Mouse (Mus musculus) hindbrain, embryonic 14.5 days (tissue): ENCODE results near the gene Epdr1. TPM values are rescaled to one million over a fixed set of nuclear protein-coding genes. Genes with fewer than 3 reads are reported as not detected.

ENCODE experiments used
- ATAC-seq: fragments of 200-750 bp; cut with Nextera tagmentation; 2 replicates; pipeline ENCODE4 v1.8.0; 2017; ENCODE audit warnings: moderate number of reproducible peaks, mild to moderate bottlenecking, moderate TSS enrichment, moderate library complexity; ENCODE audit not compliant: low FRiP score
- DNase-seq: peaks from one replicate; pipeline ENCODE4 v3.0.0-alpha.2; 2015; ENCODE audit warnings: low spot score
- H3K27ac ChIP-seq: fragments of 300-500 bp; sonication (generic); 2 replicates; pipeline ENCODE4 v1.5.1; 2014; ENCODE audit warnings: mild to moderate bottlenecking, moderate library complexity
- H3K27me3 ChIP-seq: fragments of 300-500 bp; sonication (generic); 2 replicates; pipeline ENCODE4 v1.6.1; 2014; ENCODE audit warnings: mild to moderate bottlenecking, low read length, mixed read lengths; ENCODE audit not compliant: control insufficient read depth, insufficient read depth
- H3K36me3 ChIP-seq: fragments of 300-500 bp; sonication (generic); replicated peaks from 2 replicates; pipeline ENCODE4 v1.6.1; 2014; ENCODE audit not compliant: control insufficient read depth, insufficient read depth
- H3K4me1 ChIP-seq: fragments of 300-500 bp; sonication (generic); replicated peaks from 2 replicates; pipeline ENCODE4 v1.6.1; 2014; ENCODE audit warnings: antibody characterized with exemption, low read length, mixed read lengths; ENCODE audit not compliant: control insufficient read depth, insufficient read depth
- H3K4me2 ChIP-seq: fragments of 300-500 bp; sonication (generic); replicated peaks from 2 replicates; pipeline ENCODE4 v1.6.1; 2014; ENCODE audit warnings: mild to moderate bottlenecking, moderate library complexity
- H3K4me3 ChIP-seq: fragments of 300-500 bp; sonication (generic); replicated peaks from 2 replicates; pipeline ENCODE4 v1.5.1; 2014; ENCODE audit warnings: mild to moderate bottlenecking, low read length
- H3K9ac ChIP-seq: fragments of 300-500 bp; sonication (generic); 2 replicates; pipeline ENCODE4 v1.6.1; 2014
- H3K9me3 ChIP-seq: fragments of 300-500 bp; sonication (generic); 2 replicates; pipeline ENCODE4 v1.6.1; 2016; ENCODE audit warnings: low read length; ENCODE audit not compliant: control insufficient read depth
- WGBS: fragments of 180-500 bp; shearing (Covaris S2); extraction: QIAGEN DNeasy Blood & Tissue Kit; methylation state at CpG from one replicate; pipeline ENCODE4 v1.1.7; 2014; 5-methylcytosine and 5-hydroxymethylcytosine counted together
- polyA plus RNA-seq: library from polyadenylated mRNA; unstranded; fragments of >200 nt; fragmentation: Nextera tagmentation; extraction: Ambion mirVana; gene quantifications from 2 replicates; pipeline ENCODE4 v1.2.1, GENCODE M21; 2014

Epdr1 gene
- polyA plus RNA-seq: 22.5 and 26.6 TPM in 2 replicates

DNA sequence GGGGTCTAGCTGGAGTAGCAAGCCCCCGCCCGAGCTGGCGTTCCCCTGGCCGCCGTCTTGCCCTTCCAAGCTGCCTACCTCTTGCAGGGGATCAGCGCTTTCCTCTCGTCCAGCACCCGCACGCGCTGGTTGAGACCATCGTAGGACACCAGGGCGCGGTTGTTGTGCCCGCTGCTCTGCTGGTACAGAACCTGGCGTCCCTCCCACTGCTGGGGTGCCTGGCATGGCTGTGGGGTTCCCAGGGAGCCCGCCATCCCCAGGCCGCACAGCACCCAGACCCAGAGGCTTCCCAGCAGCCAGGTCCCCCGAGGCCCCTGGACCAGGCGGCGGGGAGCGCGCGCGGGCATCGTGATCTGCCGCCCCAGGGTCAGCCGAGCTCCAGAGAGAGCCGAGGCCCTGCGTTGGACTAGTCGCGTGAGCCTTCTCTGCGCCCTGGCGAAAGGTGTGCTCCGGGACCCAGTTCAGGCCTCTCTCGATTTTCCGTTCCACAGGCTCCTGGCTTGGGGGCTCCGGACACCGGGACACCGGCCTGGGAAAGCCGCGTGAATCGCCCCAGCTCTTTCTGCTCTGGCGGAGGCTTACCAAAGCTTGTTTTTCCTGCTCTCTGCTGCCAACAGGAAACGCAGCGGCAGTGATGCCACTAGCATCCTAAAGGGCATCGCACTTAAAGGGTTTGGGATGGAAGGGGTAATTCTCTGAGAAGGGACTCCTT is at the start of gene Epdr1:
TSS of gene Epdr1 (minus strand) at position 712 of the 712 bp plus-strand sequence.
- Histone ChIP-seq H3K9me3 (no peaks in the 10 kb centered on the region), H3K36me3 (no peaks in the 10 kb centered on the region), H3K4me3 (peak within 1 kb of the TSS; percentile 89), H3K4me1 (peaks cover 13% of the 10 kb centered on the region; the same call in 1 of the 2 replicates), H3K9ac (peak within 1 kb of the TSS; percentile 96), H3K27me3 (peaks cover 11% of the 10 kb centered on the region), H3K4me2 (peak within 1 kb of the TSS; percentile 95), H3K27ac (peak within 1 kb of the TSS; percentile 87)
- under 1% methylated on average over 46 of the region's 46 CpGs for WGBS
- ATAC-seq: peak; percentile 88
- peak; percentile 76 for DNase-seq

DNA sequence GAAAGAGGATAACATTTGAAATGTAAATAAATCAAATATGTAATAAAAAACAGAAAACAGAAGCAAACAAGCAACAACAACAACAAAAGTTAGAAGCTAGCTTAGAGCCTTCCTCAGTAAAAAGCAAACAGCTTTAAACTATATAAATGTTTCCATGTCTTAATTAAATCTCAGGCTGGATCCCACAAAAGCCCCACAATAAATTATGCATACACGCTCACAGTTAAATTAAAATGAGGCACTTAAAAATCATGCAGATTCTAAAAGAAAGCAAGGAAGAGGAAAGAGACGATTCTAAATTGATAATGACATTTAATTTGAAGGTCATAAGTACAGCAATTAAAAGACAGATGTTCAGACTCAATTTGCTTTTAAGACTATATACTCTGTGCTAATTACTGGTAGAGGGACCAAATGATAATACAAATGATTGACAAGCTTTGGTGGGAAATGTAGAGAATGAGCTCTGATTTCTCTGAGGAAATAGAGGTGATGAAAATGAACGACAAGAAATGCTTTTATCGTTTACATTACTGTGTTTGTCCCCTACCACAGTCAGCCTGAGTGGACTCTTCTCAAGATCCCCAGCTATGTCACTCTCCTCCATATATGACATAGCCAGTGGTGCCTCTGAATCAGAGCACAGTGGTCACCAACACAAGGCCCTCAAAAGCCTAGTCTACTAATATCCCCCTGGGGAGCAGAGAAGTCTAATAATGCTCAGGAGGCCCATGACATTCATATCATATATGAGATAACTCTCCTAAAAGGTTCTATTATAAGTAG is 48.8 kb upstream of the Epdr1 start:
- Histone ChIP-seq H3K27me3 (no peaks in the 10 kb centered on the region), H3K4me3 (no peak overlapping the region), H3K36me3 (no peaks in the 10 kb centered on the region), H3K4me1 (no peaks in the 10 kb centered on the region), H3K9me3 (no peaks in the 10 kb centered on the region), H3K4me2 (no peak overlapping the region), H3K27ac (no peak overlapping the region), H3K9ac (no peak overlapping the region)
- DNase-seq: no peak
- no peak for ATAC-seq
- 65% methylated on average over 4 of the region's 4 CpGs for WGBS

DNA sequence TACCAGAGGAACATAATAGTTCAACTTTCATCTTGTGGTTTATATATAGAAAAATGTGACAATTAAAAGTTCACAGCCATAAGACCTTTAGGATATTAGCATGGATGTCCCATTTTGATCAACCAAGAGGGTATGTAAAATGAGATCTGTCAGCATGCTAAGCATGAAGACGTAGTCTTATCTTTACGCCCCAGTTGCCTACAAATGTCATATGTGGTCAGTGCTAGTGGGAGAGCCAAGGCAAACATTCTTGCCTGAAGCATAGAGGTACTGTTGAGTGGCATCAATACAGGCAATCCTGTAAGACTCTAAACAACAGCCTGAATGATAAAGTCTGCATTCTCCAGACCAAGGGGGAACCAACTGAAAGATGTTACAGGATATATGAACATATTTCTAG is 32.7 kb upstream of the Epdr1 start:
- Histone ChIP-seq H3K9me3 (no peaks in the 10 kb centered on the region), H3K36me3 (no peaks in the 10 kb centered on the region), H3K4me1 (no peaks in the 10 kb centered on the region), H3K4me3 (no peak overlapping the region), H3K9ac (no peak overlapping the region), H3K4me2 (no peak overlapping the region), H3K27ac (no peak overlapping the region), H3K27me3 (no peaks in the 10 kb centered on the region)
- ATAC-seq (no peak), DNase-seq (no peak)
- WGBS: 90% methylated on average over 2 of the region's 2 CpGs

DNA sequence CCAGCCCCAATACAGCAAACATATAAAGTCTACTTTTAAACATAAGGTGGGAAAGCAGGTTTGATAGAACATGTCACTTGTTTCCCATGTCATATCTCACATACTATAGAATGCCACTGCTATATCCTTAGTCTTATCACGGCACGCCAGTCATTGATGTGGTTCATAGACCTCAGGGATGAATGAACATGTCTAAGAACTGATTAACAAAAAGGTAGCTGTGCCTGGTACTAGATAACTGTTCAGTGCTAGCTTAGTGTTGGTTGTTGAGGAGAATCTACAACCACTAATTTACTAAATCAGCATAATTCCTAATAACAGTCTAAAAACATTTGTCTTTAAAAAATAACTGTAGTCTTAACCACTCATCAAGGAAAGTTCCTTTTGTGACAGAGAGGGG is 30.1 kb upstream of the Epdr1 start:
- no peaks in the 10 kb centered on the region for H3K9me3 ChIP-seq
- no peak overlapping the region for H3K9ac ChIP-seq
- no peak overlapping the region for H3K4me2 ChIP-seq
- no peak overlapping the region for H3K4me3 ChIP-seq
- no peak overlapping the region for H3K27ac ChIP-seq
- no peaks in the 10 kb centered on the region for H3K4me1 ChIP-seq
- no peaks in the 10 kb centered on the region for H3K27me3 ChIP-seq
- no peaks in the 10 kb centered on the region for H3K36me3 ChIP-seq
- 97% methylated on average over 2 of the region's 2 CpGs for WGBS
- no peak for ATAC-seq
- DNase-seq: no peak

DNA sequence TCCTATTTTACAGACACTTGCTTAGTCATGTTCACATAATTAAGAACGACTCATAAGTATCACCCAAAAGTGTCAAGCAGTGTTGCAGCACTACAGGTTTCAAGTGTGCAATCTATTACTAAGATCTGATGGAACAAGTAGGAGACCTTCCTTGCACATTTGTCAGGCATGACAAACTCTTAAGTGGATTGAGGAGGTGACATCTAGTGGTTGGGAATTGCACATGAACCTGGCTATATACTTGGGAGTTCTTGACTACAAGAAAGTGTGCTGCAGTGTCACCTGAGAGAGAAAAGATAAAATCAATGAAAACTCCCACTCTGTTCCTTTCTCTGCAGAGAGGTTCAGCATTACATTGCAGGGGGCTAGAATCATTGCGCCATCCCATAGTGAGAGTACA is 24.5 kb upstream of the Epdr1 start:
- DNase-seq (peak; percentile 30), ATAC-seq (no peak)
- Histone ChIP-seq H3K4me3 (no peak overlapping the region), H3K4me1 (no peaks in the 10 kb centered on the region), H3K27ac (no peak overlapping the region), H3K4me2 (no peak overlapping the region), H3K9me3 (no peaks in the 10 kb centered on the region), H3K9ac (no peak overlapping the region), H3K36me3 (no peaks in the 10 kb centered on the region), H3K27me3 (no peaks in the 10 kb centered on the region)
- 75% methylated on average over 2 of the region's 2 CpGs for WGBS

DNA sequence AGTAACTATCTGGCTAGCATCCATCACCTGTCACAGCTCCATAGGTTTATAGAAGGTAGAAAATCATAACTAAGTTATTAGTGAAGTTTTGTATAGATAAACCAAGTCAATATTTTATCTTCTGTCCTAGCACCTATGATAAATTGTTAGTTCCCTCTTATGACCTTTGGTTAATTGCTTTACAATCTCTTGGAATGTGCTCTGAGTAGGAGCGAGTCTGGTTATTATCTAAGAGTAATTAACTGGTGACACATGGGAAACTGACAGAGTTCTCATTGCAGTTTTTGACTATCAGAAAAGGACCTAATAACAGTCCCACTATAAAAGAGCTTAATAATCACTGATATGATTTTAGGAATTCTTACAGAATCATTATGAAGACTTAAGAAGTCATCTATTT is 23.8 kb upstream of the Epdr1 start:
- H3K4me2 ChIP-seq: no peak overlapping the region
- H3K36me3 ChIP-seq: no peaks in the 10 kb centered on the region
- H3K9me3 ChIP-seq: no peaks in the 10 kb centered on the region
- WGBS: 68% methylated on average over 1 of the region's 1 CpGs
- no peak for ATAC-seq
- no peak for DNase-seq
- H3K9ac ChIP-seq: no peak overlapping the region
- no peak overlapping the region for H3K4me3 ChIP-seq
- H3K27me3 ChIP-seq: no peaks in the 10 kb centered on the region
- no peaks in the 10 kb centered on the region for H3K4me1 ChIP-seq
- no peak overlapping the region for H3K27ac ChIP-seq

DNA sequence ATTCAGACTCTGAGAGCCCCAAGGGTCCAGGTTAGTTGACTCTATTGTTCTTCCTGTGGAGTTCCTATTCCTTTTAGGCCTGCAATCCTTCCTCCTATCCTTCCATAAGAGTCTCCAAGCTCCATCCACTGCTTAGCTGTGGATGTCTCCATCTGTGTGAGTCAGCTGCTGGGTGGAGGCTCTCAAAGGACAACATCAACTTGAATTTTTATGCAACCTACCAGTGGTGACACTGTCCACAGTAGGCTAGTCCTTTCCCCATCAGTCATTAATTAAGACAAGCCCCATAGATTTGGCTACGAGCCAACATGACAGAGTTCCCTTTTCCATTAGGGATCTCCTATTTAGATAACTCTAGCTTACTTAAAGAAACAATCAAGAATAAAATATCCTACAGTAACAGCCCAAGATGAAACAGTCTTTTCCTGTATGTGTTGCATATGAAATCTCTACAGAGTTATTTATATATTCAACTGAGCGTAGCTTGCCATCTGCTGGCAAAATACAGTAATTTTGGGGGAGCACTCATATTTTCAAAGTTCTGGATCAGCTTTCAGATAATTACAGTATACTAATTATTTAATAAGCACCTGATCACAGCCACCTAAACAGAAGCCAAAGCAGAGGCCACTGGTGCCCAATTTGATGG is 20.6 kb upstream of the Epdr1 start:
- Histone ChIP-seq H3K4me3 (no peak overlapping the region), H3K9ac (no peak overlapping the region), H3K27me3 (no peaks in the 10 kb centered on the region), H3K27ac (no peak overlapping the region), H3K4me2 (no peak overlapping the region), H3K36me3 (no peaks in the 10 kb centered on the region), H3K9me3 (no peaks in the 10 kb centered on the region), H3K4me1 (no peaks in the 10 kb centered on the region)
- ATAC-seq: peak; percentile 55; the same call in 1 of the 2 replicates
- peak; percentile 61 for DNase-seq
- 84% methylated on average over 2 of the region's 2 CpGs for WGBS

DNA sequence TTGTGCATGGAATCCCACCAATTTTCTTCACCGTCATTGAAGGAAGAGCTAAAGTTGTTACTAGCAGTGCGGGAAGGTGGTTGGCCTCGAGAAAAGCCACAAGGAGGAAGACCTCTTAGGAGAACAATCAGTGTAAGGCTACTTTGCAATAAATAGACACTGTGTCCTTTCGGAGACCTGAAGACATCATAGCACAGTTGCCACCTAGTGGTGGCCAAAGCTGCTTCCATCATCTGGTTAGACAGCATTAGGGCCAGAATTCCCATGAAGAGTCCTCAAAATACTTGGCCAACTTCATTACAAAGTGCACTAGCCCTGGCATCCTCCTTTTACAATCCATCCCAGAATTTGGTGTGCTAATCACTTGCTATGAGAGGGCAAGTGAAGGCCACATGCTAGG is 16.4 kb upstream of the Epdr1 start:
- Histone ChIP-seq H3K27ac (no peak overlapping the region), H3K9ac (no peak overlapping the region), H3K36me3 (no peaks in the 10 kb centered on the region), H3K9me3 (no peaks in the 10 kb centered on the region), H3K27me3 (no peaks in the 10 kb centered on the region), H3K4me3 (no peak overlapping the region), H3K4me1 (no peaks in the 10 kb centered on the region), H3K4me2 (no peak overlapping the region)
- DNase-seq (no peak), ATAC-seq (no peak)
- 81% methylated on average over 4 of the region's 4 CpGs for WGBS
